Comparison of ENCODE assay signal across 14 mouse cellular contexts in genomic region chr8:108552518-108552917, GRCm38 (mm10).
DNase-seq lines count a peak whose midpoint lies in the region; ATAC-seq and TF ChIP-seq lines count a peak whose summit lies in the region.
"Had no signal": no experiment of that assay in that cellular context is flagged by ENCODE, and none has a peak within 500 bp of the region (broad histone marks: within the 10 kb centered on the region; RNA-seq: fewer than 3 reads in every experiment).

No protein-coding gene starts in this region.

- ATAC-seq in forebrain, embryonic 16.5 days: peak; percentile 50; the same call in 1 of the 2 replicates
- ATAC-seq in forebrain, embryonic 11.5 days (replicated peaks; ENCODE audit: low FRiP score): no peak
- ATAC-seq in lung, postnatal 0 days: no peak
- ATAC-seq in neural tube, embryonic 14.5 days (ENCODE audit: low read depth): peak; percentile 24; the same call in 1 of the 2 replicates
- no peak for ATAC-seq in CD4-positive, CD25-positive, alpha-beta regulatory T cell, adult 4 months
- no peak for ATAC-seq in heart, embryonic 11.5 days (replicated peaks; ENCODE audit: insufficient number of reproducible peaks, low FRiP score, low TSS enrichment)

- H3K9me3 ChIP-seq in forebrain, embryonic 16.5 days (ENCODE audit: control insufficient read depth, low read length): no peaks in the 10 kb centered on the region
- H3K9me3 ChIP-seq in forebrain, embryonic 11.5 days (ENCODE audit: control insufficient read depth, low read length): no peaks in the 10 kb centered on the region
- no peaks in the 10 kb centered on the region for H3K9me3 ChIP-seq in lung, postnatal 0 days (ENCODE audit: low read length)
- H3K9me3 ChIP-seq in neural tube, embryonic 14.5 days (ENCODE audit: control insufficient read depth, low read length): no peaks in the 10 kb centered on the region
- H3K9me3 ChIP-seq in heart, embryonic 11.5 days (replicated peaks; ENCODE audit: control insufficient read depth, low read length): no peaks in the 10 kb centered on the region

- H3K36me3 ChIP-seq in forebrain, embryonic 16.5 days (ENCODE audit: control insufficient read depth, insufficient read depth): no peaks in the 10 kb centered on the region
- H3K36me3 ChIP-seq in forebrain, embryonic 11.5 days (ENCODE audit: control insufficient read depth, insufficient read depth, low read length): no peaks in the 10 kb centered on the region
- no peaks in the 10 kb centered on the region for H3K36me3 ChIP-seq in lung, postnatal 0 days (ENCODE audit: insufficient read depth, low read length)
- no peaks in the 10 kb centered on the region for H3K36me3 ChIP-seq in neural tube, embryonic 14.5 days (ENCODE audit: control insufficient read depth, insufficient read depth, low read length)
- H3K36me3 ChIP-seq in heart, embryonic 11.5 days (ENCODE audit: control insufficient read depth, insufficient read depth, low read length): no peaks in the 10 kb centered on the region

- H3K4me1 ChIP-seq in forebrain, embryonic 16.5 days (replicated peaks; ENCODE audit: control insufficient read depth, insufficient read depth, low read length): peaks cover 4% of the 10 kb centered on the region; the same call in 1 of the 2 replicates
- H3K4me1 ChIP-seq in forebrain, embryonic 11.5 days (replicated peaks; ENCODE audit: control insufficient read depth, insufficient read depth, low read length): no peaks in the 10 kb centered on the region
- no peaks in the 10 kb centered on the region for H3K4me1 ChIP-seq in lung, postnatal 0 days (ENCODE audit: insufficient read depth, low read depth, low read length)
- 0 out of 2 replicates have a peak, but pooled peaks cover 6% of the 10 kb centered on the region for H3K4me1 ChIP-seq in neural tube, embryonic 14.5 days (ENCODE audit: control insufficient read depth, insufficient read depth, low read length)
- no peaks in the 10 kb centered on the region for H3K4me1 ChIP-seq in heart, embryonic 11.5 days (ENCODE audit: control insufficient read depth, insufficient read depth, low read length)

- H3K4me3 ChIP-seq in forebrain, embryonic 16.5 days (replicated peaks; ENCODE audit: low read length): no peak overlapping the region
- no peak overlapping the region for H3K4me3 ChIP-seq in forebrain, embryonic 11.5 days (ENCODE audit: low read depth, low read length)
- H3K4me3 ChIP-seq in lung, postnatal 0 days (ENCODE audit: low read depth, low read length): no peak overlapping the region
- H3K4me3 ChIP-seq in neural tube, embryonic 14.5 days (ENCODE audit: low read depth, low read length): no peak overlapping the region
- H3K4me3 ChIP-seq in heart, embryonic 11.5 days (ENCODE audit: low read depth, low read length): no peak overlapping the region
- H3K4me3 ChIP-seq: left cerebral cortex, adult 2 months had no signal

- no peak overlapping the region for H3K4me2 ChIP-seq in forebrain, embryonic 16.5 days (ENCODE audit: low read length)
- no peak overlapping the region for H3K4me2 ChIP-seq in forebrain, embryonic 11.5 days (ENCODE audit: low read depth, low read length, severe bottlenecking)
- H3K4me2 ChIP-seq in lung, postnatal 0 days (replicated peaks; ENCODE audit: low read depth, low read length): no peak overlapping the region
- no peak overlapping the region for H3K4me2 ChIP-seq in neural tube, embryonic 14.5 days (ENCODE audit: low read depth, low read length)
- H3K4me2 ChIP-seq in heart, embryonic 11.5 days: no peak overlapping the region
- H3K4me2 ChIP-seq: midbrain, embryonic 11.5 days had no signal

- H3K9ac ChIP-seq in forebrain, embryonic 16.5 days (replicated peaks; ENCODE audit: low read depth, low read length): no peak overlapping the region
- no peak overlapping the region for H3K9ac ChIP-seq in forebrain, embryonic 11.5 days (ENCODE audit: low read length)
- no peak overlapping the region for H3K9ac ChIP-seq in lung, postnatal 0 days (replicated peaks; ENCODE audit: low read depth)
- no peak overlapping the region for H3K9ac ChIP-seq in neural tube, embryonic 14.5 days (replicated peaks; ENCODE audit: low read depth, low read length)
- H3K9ac ChIP-seq in heart, embryonic 11.5 days (ENCODE audit: low read depth, low read length): no peak overlapping the region

- WGBS in forebrain, embryonic 16.5 days: 63% methylated on average over 8 of the region's 8 CpGs
- 83% methylated on average over 8 of the region's 8 CpGs for WGBS in forebrain, embryonic 11.5 days
- WGBS in lung, postnatal 0 days: 53% methylated on average over 8 of the region's 8 CpGs
- WGBS in neural tube, embryonic 14.5 days: 37% methylated on average over 8 of the region's 8 CpGs
- WGBS in heart, embryonic 11.5 days (ENCODE audit: insufficient replicate concordance): 76% methylated on average over 8 of the region's 8 CpGs

- H3K27me3 ChIP-seq in forebrain, embryonic 16.5 days (replicated peaks; ENCODE audit: control insufficient read depth, insufficient read depth, low read length): no peaks in the 10 kb centered on the region
- no peaks in the 10 kb centered on the region for H3K27me3 ChIP-seq in forebrain, embryonic 11.5 days (ENCODE audit: control insufficient read depth, insufficient read depth, low read length)
- H3K27me3 ChIP-seq in lung, postnatal 0 days (replicated peaks; ENCODE audit: insufficient read depth, low read length): no peaks in the 10 kb centered on the region
- H3K27me3 ChIP-seq in neural tube, embryonic 14.5 days (ENCODE audit: control insufficient read depth, insufficient read depth, low read length): no peaks in the 10 kb centered on the region
- no peaks in the 10 kb centered on the region for H3K27me3 ChIP-seq in heart, embryonic 11.5 days (ENCODE audit: control insufficient read depth, insufficient read depth, low read length)

- TF ChIP-seq CTCF in lung, postnatal 0 days (IDR thresholded peaks at IDR 0.05): no peak

- H3K27ac ChIP-seq in forebrain, embryonic 16.5 days (ENCODE audit: low read length): no peak overlapping the region
- H3K27ac ChIP-seq in forebrain, embryonic 11.5 days (ENCODE audit: low read depth, low read length): no peak overlapping the region
- H3K27ac ChIP-seq in lung, postnatal 0 days (ENCODE audit: low read length): no peak overlapping the region
- H3K27ac ChIP-seq in neural tube, embryonic 14.5 days (ENCODE audit: low read depth, low read length): no peak overlapping the region
- H3K27ac ChIP-seq in heart, embryonic 11.5 days (ENCODE audit: low read depth, low read length): no peak overlapping the region
- H3K27ac ChIP-seq: left cerebral cortex, adult 2 months had no signal

- no peak for TF ChIP-seq EP300 in lung, postnatal 0 days (IDR thresholded peaks at IDR 0.05)

- no peak for DNase-seq in forebrain, embryonic 11.5 days (ENCODE audit: low spot score)
- DNase-seq in lung, postnatal 0 days (ENCODE audit: low spot score): peak; percentile 5
- no peak for DNase-seq in lung, adult 18-20 months
- peak; percentile 76 for DNase-seq in forelimb bud, embryonic 11.5 days (ENCODE audit: low read depth, low spot score)
- DNase-seq: B cell, adult 2 months; gastrocnemius, postnatal 14 days; heart, postnatal 10 days; lung, adult 2 months had no signal

Comparison
In these comparisons a context has a peak if more than half of its experiments do, and no peak if none do; other contexts are left out.
1. ATAC-seq: peak in forebrain, embryonic 16.5 days (single experiment) and neural tube, embryonic 14.5 days (single experiment); none in forebrain, embryonic 11.5 days (single experiment), lung, postnatal 0 days (single experiment), CD4-positive, CD25-positive, alpha-beta regulatory T cell, adult 4 months (single experiment) and heart, embryonic 11.5 days (single experiment).
2. DNase-seq: peak in lung, postnatal 0 days (single experiment) and forelimb bud, embryonic 11.5 days (single experiment); none in forebrain, embryonic 11.5 days (single experiment) and lung, adult 18-20 months (0 of 2).